Mouse (Mus musculus): ENCODE results near the gene S100a11.
"Not testable (repeated sequence)": the region's sequence is repeated elsewhere in the genome, so short reads cannot be mapped to it uniquely, and the experiment has no call there.

Gene S100a11

DNA sequence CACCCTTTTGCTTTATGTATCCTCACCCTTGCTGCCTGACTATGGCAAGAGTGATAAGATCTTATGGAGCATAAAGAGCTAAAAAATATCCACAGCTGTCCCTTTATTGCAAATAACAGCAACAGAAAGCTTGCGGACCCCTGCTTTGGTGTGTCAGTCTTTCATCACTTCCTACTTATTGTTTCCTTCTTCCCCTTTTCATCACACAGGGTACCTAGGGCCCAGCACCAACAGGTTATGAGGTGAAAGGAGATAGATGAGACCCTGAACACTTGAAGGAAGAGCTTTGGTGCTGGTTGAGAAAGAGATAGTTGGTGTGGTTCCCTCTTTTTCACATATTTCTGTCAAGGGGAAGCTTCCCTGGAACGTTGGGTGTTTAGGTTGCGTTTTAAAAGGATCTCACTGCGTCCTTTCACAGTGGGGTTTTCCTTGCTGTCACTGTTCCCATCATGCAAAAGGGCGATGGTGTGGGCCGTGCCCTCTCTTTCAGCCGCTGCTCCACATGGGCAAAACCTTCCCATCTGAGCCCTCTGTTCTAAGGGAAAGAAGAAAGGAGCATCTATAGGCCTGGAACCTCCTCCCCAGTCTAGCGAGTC lies 1.3 kb downstream of the S100a11 start:
- no peak for DNase-seq (ENCODE audit: low read depth, low spot score)

DNA sequence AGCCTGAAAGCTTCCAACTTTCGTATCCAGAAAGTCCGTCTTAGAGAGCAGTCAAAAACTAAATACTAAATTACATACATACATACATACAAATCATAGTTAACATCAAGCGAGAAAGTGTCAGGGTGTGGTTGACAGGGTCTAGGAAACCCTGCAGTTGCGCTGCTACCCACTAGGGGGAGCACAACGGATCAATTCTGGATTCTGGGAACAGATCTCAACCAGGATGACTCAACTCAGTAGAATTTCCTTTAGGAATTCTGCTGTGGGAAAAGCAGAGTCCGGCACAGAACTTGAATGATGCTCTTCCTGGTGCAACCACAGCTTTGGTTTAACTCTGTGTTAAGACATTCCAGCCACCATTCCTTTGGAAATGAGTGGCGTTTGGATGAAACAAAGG lies 2.3 kb downstream of the S100a11 start:
- peak; percentile 29 for DNase-seq (ENCODE audit: low read depth, low spot score)

DNA sequence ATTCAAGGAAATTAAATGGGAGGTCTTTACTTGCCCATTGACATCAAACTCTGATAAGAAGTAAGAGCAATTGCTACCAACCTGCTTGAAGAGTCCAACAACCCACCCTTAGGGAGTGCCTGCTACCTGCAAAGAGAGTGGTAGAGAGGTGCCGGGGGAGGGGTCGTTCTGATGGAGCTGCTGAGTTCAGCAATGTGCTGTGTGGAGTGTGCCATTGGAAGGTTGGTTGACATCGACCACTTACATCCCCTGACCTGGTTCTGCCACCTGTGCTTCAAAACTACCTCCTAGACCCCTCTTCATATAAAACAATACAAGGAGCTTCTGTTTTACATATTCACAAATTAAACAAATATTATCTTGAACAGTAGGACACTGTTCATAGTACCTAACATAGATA lies 7.0 kb downstream of the S100a11 start:
- no peak for DNase-seq (ENCODE audit: low read depth, low spot score)

DNA sequence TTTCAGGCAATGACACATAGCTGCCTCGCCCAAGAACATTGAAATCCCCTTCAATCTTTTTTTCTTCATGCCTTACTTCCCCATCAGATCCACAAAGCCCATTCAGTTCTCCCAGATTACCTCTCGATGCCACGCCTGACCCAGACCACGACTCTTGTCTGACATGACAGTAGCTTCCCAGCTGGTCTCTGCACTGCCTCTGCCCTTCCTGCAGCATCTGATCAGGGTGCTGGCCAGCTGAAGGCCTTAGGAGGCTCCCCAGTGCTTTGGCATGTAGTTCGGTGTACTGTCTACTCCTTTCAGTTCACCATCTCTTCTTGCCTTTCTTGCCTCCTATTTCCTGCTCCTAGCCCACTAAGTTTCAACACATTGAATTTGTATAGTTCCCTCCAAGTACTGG lies 8.5 kb downstream of the S100a11 start:
- DNase-seq (ENCODE audit: low read depth, low spot score) = no peak

DNA sequence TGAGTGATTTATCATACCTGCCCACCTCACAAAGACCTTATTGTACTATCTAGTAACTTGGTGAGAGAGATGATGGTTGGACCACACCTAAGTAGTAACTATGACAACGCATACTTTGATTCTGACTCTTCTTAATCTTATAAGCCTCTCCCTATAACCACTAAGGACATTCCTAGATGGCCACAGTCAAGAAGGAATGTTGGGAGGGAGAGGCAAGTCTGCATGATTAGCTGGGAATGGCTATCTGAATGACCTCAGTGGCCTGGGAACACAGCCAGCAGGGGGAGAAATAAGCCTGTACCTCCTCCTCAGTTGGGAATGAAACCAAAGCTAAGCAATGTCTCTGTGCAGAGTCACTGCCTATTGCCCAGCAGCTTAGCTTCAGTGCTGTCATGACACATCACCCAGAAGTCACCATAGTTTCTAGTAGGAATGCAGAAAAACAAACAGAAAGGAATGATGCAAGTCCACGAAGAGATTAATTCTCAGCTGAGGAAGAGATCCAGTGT lies 16.8 kb downstream of the S100a11 start:
- no peak for DNase-seq (ENCODE audit: low read depth, low spot score)

DNA sequence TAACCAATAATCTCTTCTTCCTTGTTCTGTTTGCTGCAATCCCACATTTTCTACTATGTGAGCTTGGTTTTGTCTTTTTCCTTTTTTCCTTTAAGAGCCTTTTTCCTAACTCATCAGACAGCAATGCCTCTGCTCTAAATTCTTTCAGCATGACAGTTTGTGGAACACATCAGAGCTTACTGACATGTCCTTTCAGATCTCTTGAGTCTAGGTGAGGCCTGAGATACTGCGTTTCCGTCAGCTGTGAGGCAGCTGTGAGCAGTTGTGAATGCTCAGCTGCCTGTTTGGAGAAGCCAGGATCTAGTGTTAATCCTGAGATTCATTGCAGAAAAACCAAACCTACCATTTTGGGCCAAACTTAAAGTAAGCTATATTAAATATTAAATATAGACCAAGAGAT lies 18.2 kb downstream of the S100a11 start:
- DNase-seq (ENCODE audit: low read depth, low spot score) = no peak

DNA sequence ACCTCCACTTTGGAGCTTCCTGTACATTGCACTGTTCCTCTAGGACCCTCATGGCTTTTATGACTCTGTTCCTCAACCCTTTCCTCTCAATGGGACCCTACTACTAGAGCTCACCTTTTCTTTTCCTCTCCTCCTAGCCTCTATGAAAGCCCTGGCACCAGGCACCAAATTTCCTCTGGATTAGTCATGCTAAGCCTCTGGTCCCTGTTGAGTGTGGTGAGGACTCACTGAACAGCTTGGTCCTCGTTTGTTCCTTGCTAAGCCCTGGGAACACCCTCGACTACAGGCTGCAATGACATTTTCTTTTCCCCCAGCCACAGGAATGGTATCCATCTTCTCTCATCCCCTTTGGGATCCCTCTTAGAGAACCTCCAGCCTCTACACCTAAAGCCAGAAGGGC lies 21.2 kb downstream of the S100a11 start:
- DNase-seq (ENCODE audit: low read depth, low spot score) = no peak

DNA sequence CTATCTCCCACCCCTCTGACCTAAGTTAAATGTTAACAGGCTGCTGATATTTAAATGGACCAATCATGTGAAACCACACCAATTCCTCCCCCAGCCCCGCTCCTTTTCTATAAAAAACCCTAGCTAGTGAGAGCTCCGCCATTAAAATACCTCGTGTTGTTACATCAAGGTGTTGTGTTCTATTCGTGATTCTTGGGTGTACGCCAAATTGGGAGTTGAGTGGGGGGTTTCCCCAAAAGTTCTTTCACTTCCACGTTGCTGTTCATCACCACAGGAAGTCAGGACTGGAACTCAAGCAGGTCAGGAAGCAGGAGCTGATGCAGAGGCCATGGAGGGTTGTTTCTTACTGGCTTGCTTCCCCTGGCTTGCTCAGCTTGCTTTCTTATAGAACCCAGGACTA lies 23.9 kb downstream of the S100a11 start:
- DNase-seq (ENCODE audit: low read depth, low spot score) = not testable (repeated sequence)

DNA sequence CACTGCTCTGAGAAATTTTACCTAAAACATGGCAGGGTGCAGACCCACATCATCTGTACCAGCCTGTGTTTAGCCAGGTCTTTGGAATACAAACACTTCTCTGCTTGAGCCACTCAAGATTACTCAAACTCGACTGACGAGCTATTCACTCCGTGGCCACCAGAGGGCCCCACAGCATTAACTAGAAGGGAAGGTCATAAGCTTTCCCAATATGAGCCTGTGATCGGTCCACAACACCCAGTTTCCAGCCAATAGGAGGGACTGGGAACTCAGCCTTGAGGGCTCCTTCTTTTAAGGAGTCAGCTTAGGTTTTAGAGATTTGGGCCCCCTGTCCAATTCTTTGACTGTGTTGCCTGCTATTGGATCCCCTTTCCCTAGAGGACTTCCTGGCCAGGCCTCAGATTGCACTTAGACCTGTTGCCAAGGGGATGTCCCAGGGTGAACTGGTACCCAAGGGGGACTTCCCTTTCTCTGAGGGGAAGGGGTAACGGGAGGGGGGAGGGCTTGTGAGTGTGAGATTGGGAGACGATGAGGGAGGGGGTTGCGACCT lies 26.9 kb downstream of the S100a11 start:
- peak; percentile 61 for DNase-seq (ENCODE audit: low read depth, low spot score)

DNA sequence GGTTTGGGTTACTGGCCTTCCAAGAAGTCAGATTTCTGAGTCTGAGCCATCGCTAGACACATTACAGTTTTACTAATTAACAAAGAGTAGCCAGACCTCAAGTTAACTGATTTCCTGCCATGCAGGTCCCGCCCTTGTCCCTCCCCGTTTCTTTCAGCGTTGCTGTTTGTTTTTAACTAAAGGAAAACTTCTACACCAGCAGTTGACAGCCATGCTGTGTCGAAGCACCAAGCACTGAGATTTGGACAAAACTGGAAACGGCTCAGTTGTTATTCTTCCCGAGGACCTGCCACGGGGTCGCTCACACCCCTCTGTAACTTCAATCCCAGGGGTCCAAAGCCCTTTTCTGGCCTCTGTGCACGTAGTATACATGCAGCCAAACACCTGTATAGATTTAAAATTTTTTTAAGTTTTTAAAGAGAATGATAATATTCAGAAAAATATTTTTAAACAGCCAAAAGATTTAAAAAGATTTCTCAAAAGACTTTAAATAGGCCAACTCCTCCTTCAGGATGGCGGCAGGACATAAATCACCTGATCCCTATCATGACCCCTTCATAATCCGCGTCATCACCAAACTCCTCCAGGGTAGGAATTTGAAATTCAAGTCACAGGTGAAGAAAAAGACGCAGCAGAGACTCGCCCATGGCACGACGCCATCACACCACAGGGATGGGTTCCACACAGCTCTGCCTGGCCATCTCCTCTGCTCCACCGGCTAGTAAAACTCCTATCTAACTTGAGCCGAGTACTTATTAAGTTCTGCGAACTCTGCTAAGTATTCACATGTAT lies 27.7 kb downstream of the S100a11 start:
- no peak for DNase-seq (ENCODE audit: low read depth, low spot score)

DNA sequence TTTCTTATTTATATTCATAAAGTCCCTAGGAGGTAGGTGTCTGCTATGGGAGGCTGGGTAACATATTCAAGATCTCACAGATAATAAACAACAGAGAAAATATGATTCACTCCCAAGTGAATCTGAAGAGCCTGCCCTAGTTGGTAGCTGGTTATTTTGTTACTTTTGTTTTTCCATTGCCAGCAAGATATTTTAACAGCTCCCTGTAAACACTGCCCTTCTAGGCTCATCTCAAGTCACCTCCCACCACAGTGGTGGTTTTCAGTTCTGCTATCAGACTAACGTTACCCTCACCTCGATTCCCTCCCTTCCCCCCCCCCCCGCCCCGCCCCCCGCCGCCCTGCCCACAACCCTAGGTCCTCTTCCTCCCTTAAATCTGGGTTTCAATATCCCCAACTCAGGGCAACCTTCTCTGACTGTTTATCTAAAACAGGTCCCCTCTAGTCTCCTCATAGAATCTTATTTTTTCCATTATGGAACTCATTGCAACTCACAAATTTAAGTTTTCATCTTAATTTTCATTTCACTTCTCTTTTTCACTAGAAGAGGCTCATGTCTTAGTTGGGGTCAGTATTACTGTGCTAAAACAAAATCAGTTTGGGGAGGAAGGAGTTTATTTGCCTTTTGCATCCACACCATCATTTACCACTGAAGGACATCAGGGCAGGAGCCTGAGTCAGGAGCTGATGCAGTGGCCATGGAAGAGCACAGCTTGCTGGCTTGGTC lies 28.4 kb downstream of the S100a11 start:
- DNase-seq (ENCODE audit: low read depth, low spot score) = no peak

DNA sequence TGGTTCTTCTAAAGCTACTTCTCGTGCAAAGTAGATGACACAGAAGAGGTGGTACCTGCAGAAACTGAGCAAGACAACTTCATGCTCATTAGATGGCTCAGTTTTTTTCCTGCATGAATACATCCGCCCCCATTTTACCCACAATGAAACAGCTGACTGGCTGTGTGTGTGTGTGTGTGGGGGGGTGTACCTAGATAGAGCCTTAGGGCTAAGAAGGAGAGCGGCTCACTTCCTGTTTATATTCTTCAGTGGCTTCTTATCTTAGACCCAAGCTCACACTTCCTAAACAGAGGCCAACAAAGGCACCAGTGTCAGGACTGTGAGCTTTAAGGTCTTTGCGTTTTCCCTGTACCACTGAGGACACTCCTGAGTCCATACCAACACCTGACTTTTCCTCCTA lies 29.7 kb downstream of the S100a11 start:
- no peak for DNase-seq (ENCODE audit: low read depth, low spot score)

DNA sequence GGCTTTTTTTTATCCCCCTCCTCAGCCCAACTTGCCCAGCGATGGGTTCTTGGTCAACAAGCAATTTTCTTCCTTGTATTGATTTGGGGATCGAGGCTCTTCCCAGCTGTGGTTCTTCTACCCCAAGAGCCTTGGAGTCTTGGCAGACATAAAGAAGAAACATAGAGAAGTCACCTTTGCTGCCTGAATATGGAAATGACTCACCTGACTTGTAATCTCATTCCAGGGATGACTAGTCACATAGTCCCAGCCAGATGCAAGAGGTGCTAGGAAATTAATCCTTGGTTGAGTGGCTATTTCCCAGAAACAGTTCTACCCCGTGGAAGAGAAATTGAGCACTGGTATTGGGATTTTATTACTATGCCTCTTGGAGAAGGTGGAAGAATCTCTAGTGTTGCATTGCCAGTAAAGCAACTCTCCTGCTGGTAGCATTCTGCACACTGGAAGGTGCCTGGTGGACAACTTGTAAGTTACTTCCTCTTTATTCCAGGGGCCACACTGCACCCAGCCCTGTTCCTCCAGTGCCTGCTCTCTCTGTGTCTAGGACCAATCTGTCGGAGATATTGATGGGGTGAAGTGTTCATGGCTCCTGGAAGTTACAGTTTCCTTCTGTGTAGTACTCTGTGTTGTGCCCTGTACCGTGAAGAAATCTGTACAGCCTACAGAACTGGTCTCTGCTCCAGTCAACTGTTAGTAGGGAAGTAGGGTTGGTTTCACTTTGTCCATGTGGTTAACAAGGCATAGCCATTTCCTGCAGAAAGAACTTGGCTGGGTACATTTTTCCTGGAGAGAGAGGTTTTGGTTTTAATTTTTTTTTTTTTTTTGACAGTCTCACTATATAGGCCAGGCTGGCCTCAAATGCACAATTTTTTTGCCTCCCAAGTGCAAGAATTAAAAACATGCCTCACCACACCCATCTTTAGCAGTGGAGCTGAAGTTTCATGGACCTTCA lies 31.9 kb downstream of the S100a11 start:
- no peak for DNase-seq (ENCODE audit: low read depth, low spot score)

DNA sequence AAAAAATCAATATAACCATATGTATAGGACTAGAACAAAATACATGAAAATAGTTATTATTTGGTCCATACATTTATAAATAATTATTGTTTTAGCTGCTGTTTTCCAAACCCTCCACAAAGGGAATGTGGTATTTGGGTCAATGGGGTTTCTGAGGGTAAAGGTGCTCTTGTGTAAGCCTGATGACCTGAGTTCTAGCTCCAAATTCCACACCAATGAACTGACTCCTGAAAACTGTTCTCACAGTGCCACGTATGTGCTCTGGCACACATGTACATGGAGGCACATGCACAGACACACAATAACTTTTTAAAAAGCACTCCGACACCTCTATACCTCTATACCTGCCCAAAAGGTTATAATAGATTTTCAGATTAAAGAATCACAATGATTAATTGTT lies 33.0 kb downstream of the S100a11 start:
- no peak for DNase-seq (ENCODE audit: low read depth, low spot score)

DNA sequence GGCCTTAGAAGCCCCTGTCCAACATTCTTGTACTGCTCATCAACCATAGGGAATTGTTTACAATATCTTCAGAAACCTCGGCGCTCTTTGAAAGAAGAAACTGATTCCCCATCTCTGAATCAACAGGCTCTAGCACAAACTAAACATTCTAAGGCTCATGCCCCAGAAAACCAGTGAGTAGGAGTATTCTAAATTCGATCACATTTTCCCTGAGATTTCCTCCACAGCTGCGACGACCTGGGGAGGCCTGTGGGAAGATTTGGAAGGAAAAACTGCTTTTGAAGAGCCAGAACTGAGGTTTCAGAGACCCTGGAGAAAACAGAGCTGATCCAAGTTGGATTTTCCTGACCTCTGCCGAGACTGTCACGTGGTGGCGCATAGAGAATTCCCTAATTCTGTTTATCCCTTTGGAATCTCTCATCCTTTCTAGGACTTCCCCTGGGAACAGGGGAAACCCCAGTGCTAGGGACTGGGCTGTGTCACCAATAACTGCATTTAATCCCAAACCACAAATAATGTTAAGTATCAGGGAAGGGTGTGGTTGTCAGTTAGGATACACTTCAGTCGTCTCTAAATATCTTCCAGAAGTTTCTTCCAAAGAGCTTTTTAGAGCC lies 33.6 kb downstream of the S100a11 start:
- no peak for DNase-seq (ENCODE audit: low read depth, low spot score)

DNA sequence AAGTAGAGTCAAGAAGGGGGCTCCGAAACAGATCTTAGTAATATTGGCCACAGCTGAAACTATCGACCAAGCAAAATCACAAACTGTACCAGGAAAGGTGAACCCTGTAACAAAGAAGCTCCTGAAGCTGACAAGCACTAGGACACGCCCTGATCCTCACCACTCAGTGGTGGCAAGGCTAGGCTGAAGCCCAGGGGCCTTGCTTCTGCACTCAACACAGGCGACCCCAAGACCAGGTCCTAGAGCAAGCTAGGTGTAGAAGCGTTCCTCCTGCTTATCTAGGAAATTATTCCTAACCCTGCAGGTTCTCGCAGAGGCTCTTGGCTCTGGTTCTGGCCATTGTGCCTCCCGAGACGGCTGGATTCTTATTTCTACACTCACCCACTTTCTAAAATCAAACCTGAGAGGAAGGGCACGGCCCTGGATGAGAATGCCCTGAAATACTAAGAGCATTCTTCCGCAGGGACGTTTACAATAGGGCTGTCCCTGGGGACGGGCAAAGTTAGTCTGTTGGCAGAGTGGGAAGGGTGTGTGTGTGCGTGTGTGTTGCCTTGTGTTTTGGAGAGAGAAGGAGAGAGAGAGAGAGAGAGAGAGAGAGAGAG lies 34.2 kb downstream of the S100a11 start:
- no peak for DNase-seq (ENCODE audit: low read depth, low spot score)

DNA sequence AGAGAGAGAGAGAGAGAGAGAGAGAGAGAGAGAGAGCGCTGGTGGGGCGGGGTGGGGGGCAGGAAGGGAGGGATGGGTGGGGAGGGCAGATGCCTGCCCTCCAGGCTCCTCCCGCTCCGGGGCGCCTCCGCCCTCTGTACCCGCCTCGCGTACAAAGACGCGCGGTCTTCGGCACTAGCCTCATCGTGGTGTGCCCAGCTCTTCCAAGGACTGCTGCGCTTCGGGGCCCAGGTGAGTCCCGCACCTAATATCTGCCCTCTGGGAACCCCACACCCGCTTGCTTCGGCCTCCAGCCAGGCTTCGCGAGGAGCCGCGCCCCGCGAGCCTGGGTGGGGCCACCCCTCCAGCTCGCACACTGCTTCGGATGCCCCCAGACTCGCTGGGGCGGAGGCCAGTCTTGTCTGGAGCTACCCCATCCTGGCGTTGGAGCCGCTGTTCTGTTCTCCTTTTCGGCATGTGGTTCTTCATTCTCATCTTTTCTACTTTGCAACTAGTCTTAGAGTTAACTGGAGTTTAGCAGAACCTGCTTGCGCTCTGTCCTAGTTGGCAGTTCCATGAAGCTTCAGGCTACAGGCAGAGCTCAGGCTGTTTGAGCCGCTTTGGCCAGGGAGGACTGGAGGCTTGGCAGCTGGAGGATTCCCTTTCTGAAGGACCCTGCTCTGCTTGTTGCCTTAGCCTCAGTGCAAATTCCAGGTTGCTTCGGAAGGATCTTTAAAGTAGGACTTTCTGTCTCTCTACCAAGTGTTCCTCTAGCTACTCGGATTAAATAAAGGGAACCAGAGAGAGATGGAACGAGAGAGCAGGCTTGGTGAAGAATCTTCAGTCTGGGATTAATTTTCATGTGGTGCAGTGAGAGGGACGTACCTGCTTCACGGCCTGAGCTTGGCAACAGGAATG lies 34.9 kb downstream of the S100a11 start, which contains the start of gene S100a10:
TSS of gene S100a10 (plus strand) at position 100 of the 897 bp plus-strand sequence.
- no peak for DNase-seq (ENCODE audit: low read depth, low spot score)

DNA sequence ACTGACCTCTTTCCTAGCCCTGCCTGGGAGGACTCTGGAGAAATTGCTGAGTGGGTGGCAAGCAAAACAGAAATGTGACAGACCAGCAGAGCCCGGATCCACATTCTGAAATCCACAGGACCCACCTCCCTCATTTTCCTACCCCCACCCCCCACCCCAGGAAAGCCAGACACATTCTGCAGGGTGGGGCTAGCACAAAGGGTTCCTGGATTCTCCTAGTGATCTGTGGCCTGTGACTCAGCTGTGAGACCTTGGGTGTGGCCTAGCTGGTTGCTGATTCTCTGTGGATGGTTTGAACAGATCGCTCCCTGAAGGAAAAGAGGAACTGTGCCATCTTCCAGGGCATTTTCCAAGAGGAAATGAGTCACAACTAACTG lies 35.6 kb downstream of the S100a11 start:
- no peak for DNase-seq (ENCODE audit: low read depth, low spot score)

DNA sequence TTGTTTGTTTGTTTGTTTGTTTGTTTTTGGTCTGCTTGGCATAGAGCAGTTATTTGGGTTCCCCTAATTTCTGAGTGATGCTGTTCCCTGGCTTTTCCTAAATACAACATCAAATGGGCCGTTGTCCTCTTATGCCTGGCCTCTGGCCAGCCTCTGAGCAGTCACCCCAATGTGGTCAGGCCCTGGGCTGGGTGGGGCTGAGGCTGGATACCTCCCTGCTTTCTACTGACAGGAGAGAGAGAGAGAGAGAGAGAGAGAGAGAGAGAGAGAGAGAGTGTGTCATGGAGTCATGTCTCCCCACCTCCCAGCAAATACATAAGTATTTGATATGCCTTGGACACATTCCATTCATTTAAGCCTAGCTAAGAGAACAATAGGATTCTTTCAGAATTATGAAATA lies 36.3 kb downstream of the S100a11 start:
- no peak for DNase-seq (ENCODE audit: low read depth, low spot score)

Measured in embryo, embryonic 11.5 days (tissue).